Mouse (Mus musculus) layer of hippocampus, adult 6 months (tissue): ENCODE data around the gene Car12. TPM values are rescaled to one million over a fixed set of nuclear protein-coding genes. Genes with fewer than 3 reads are reported as not detected.

Experiments used
- long read RNA-seq, 2 experiments: library from polyadenylated mRNA; unstranded; transcript quantifications; one replicate each; pipeline ENCODE4 v2.0.0; 2019 to 2020
- polyA plus RNA-seq: library from polyadenylated mRNA; unstranded; fragments of <200 nt; fragmentation: Nextera tagmentation; gene quantifications from 2 replicates; pipeline ENCODE4 v1.2.3, GENCODE M21; 2021

The Car12 gene
- polyA plus RNA-seq = 27.8 and 69.7 TPM in 2 replicates
- long read RNA-seq, experiment 1, transcript Car12-202 (10 exons, 3,639 nt) = major isoform, 10 of 16 reads
- long read RNA-seq, experiment 1, partial matches to known transcripts = 0 of 16 reads
- long read RNA-seq, experiment 1, other reads (novel, unspliced or antisense) = 5 of 16 reads
- long read RNA-seq, experiment 2, transcript Car12-202 (10 exons, 3,639 nt) = major isoform, 103 of 133 reads
- long read RNA-seq, experiment 2, partial matches to known transcripts = 10 of 133 reads
- long read RNA-seq, experiment 2, other reads (novel, unspliced or antisense) = 13 of 133 reads

GRCm38 (mm10) chr9:66713135-66714021 is at the start of gene Car12:
Gene Car12 (plus strand): TSS chr9:66713686.

GRCm38 (mm10) chr9:66795464-66796324 is 82.2 kb downstream of the Car12 start, which contains the start of gene Aph1b:
Gene Aph1b (minus strand): TSS chr9:66795490.

GRCm38 (mm10) chr9:66796739-66797138 is 83.3 kb downstream of the Car12 start, which contains the start of gene Gm10647:
Gene Gm10647 (plus strand): TSS chr9:66797039.

Other genes with a start within 250 kb of the Car12 start
- 0.13 and 0.20 TPM in 2 replicates for gene Fbxl22, start 199.1 kb upstream of the Car12 start, polyA plus RNA-seq
- gene Usp3, start 120.5 kb upstream of the Car12 start, polyA plus RNA-seq = 22.8 and 24.7 TPM in 2 replicates
- gene Aph1b, start 81.8 kb downstream of the Car12 start, polyA plus RNA-seq = 9.0 and 12.8 TPM in 2 replicates
- 0.10 TPM in 1 of 2 replicates, not detected in the other for gene Gm10647, start 83.4 kb downstream of the Car12 start, polyA plus RNA-seq
- 8.9 and 13.9 TPM in 2 replicates for gene Aph1c, start 121.0 kb downstream of the Car12 start, polyA plus RNA-seq
- gene Rab8b, start 206.0 kb downstream of the Car12 start, polyA plus RNA-seq = 8.2 and 11.1 TPM in 2 replicates
- gene Rps27l, start 232.4 kb downstream of the Car12 start, polyA plus RNA-seq = 128 and 171 TPM in 2 replicates